Mouse (Mus musculus): Measurements from ENCODE around the gene B4galnt1.

DNA sequence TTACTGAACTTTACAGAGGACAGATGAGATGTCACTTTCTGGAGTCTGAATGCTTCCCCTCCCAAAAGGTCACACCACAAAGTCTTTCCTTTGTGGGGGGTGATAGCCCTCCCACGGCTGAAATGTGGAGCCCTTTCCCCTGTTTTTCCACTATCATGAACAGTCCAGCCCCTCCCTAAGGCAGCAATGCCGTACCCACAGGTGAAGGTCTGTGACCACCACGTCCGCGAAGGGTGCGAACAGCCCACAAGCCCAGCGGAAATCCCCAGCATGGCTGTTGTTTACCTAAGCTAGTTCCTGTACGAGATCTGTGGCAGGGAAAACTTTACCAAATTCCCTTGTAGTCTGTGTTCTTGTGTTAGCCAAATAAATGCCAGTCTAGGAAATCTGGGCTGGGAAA lies 23.5 kb upstream of the B4galnt1 start:
- TF ChIP-seq GATA1 (IDR thresholded peaks at IDR 0.05; ENCODE audit: borderline replicate concordance, low read length): no peak
- TF ChIP-seq FLI1 (IDR thresholded peaks at IDR 0.05; ENCODE audit: low read length): no peak
